Mouse (Mus musculus): ENCODE data around the gene Snai1. TPM values are rescaled to one million over a fixed set of nuclear protein-coding genes. Genes with fewer than 3 reads are reported as not detected.

The Snai1 gene
- polyA plus RNA-seq, 1 experiment from 2014 or later: 16.0 TPM

DNA sequence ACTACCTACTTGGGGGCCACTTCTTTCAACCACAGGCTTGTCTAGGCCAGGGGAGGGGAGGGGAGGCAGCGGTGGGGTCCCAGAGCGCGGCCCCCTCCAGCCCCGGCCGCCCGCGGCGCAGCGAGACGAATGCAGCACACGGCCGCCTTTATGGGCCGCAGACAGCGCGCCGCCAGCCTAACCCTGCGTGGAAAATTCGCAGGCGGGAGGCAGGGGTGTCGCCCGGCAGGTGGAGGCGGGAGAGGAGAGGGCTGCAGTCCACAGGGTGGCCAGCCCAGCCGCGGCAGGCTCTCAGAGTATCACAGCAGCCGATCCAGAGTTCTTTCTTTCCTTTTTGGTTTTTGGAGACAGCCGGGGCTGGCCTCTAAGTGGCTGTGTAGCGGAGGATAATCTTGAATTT lies 21.4 kb downstream of the Snai1 start:
- no peak overlapping the region for H3K4me3 ChIP-seq (replicated peaks)
- peaks cover 25% of the 10 kb centered on the region for H3K4me1 ChIP-seq
- no peaks in the 10 kb centered on the region for H3K9me3 ChIP-seq
- H3K4me2 ChIP-seq: peak overlapping the region; percentile 44
- 21% methylated on average over 27 of the region's 27 CpGs for WGBS
- 0 out of 2 replicates have a peak overlapping the region, but pooled peaks have one; percentile 11 for H3K9ac ChIP-seq
- no peaks in the 10 kb centered on the region for H3K27me3 ChIP-seq (replicated peaks)
- H3K27ac ChIP-seq: no peak overlapping the region
- ATAC-seq (ENCODE audit: insufficient read depth, low FRiP score, low read depth): no peak
- no peaks in the 10 kb centered on the region for H3K36me3 ChIP-seq

DNA sequence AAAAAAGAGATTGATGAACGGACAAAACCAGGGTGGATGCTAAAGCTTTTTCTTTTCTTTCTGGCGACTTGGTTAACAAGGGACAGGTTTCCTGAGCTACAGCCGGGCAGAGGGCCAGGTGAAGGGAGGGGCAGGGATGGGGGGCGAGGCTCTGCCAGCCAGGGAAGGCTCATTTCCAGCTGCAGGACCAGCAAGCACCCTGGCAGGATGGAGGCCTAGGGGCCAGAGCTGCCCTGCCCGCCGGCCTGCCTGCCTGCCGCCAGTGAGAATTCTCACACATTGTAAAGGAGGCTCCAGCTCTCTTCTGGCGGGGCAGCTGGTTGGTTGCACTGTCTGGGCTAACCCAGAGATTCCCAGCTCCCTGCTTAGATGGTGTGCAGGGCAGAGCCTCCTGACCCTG lies 24.1 kb downstream of the Snai1 start:
- Histone ChIP-seq H3K36me3 (no peaks in the 10 kb centered on the region), H3K27me3 (replicated peaks) (no peaks in the 10 kb centered on the region), H3K4me2 (no peak overlapping the region), H3K27ac (0 out of 2 replicates have a peak overlapping the region, but pooled peaks have one; percentile 37), H3K4me1 (peaks cover 35% of the 10 kb centered on the region), H3K4me3 (replicated peaks) (no peak overlapping the region), H3K9ac (no peak overlapping the region), H3K9me3 (no peaks in the 10 kb centered on the region)
- no peak for ATAC-seq (ENCODE audit: insufficient read depth, low FRiP score, low read depth)
- 42% methylated on average over 8 of the region's 8 CpGs for WGBS

DNA sequence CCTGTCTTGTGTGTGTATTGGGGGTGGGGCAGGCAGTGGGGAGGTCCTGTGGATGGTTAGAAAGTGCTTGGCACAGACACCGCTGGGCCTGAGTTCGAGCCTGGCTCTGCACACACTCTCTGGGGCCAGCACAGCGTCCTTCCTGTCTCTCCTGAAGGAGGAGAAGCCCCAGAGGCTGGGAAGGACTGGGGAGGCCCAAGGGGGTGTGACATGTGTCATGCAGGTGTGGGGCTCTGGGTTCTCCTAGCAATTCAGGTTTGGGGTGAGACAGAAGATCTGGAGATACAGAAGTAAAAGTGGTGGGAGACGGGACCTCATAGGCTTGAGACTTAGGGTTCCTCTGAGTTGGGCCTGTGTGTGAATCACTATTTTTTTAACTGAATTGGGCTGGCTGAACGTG lies 25.0 kb downstream of the Snai1 start:
- Histone ChIP-seq H3K27me3 (replicated peaks) (no peaks in the 10 kb centered on the region), H3K9me3 (no peaks in the 10 kb centered on the region), H3K4me1 (peaks cover 35% of the 10 kb centered on the region), H3K4me3 (replicated peaks) (no peak overlapping the region), H3K36me3 (no peaks in the 10 kb centered on the region), H3K4me2 (no peak overlapping the region), H3K27ac (no peak overlapping the region), H3K9ac (no peak overlapping the region)
- WGBS: 72% methylated on average over 5 of the region's 5 CpGs
- no peak for ATAC-seq (ENCODE audit: insufficient read depth, low FRiP score, low read depth)

DNA sequence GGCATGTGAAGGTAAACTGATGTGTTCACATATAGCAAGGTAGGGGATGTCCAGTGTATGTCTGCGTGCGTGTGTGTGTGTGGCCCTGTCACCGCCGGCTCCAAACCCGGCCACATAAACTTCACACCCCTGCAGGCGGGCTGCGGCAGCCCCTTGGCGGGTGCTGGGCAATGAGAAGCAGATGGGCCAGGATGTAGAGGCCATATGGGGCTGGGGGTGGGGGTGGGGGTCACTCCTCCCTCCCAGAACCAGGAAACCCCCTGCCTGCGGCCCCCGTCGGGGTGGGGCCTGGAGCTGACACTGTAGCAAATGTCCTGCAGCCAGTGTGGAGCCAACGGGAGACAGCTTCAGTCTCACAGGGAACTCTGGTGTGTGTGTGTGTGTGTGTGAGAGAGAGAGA lies 25.7 kb downstream of the Snai1 start:
- Histone ChIP-seq H3K9ac (no peak overlapping the region), H3K27me3 (replicated peaks) (no peaks in the 10 kb centered on the region), H3K4me2 (no peak overlapping the region), H3K9me3 (no peaks in the 10 kb centered on the region), H3K27ac (peak overlapping the region; percentile 31; the same call in 1 of the 2 replicates), H3K4me1 (peaks cover 35% of the 10 kb centered on the region), H3K36me3 (no peaks in the 10 kb centered on the region), H3K4me3 (replicated peaks) (no peak overlapping the region)
- ATAC-seq (ENCODE audit: insufficient read depth, low FRiP score, low read depth): no peak
- 37% methylated on average over 12 of the region's 12 CpGs for WGBS

DNA sequence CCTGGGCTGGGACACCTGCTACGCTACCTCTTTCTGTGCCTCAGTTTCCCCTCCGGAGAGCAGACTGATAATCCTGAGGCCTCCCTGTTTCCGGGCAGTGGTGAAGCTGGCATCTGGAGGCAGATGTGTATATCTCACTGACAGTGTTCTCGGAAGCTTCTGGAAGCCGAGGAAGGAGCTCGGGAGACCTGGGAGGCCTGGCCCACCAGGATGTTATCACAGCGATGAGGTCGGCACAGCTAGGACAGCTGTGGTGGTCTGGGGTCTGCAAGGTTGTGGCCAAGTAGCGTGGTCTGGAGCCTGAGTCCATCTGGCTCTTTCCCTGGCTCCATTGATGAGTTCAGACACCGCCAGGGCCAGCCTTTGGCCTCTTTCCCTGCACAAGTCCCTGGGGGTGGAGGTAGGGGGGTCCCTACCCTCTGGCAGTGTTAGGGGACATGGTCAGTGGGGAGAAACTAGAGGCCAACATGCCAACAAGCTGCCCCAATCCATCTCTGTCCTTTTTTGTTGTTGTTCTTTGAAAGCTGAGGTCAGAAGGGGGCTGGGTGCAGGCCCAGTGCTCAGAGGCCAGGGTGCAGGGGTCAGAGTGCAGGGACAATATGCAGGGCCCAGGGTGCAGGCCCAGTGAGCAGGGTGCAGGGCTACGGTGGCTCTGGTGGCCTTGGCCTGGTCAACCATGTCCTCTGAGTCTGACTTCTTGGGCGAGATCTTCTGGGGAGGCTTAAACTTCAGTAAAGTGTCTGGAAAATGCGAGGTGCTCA lies 26.7 kb downstream of the Snai1 start:
- Histone ChIP-seq H3K4me2 (no peak overlapping the region), H3K36me3 (no peaks in the 10 kb centered on the region), H3K27me3 (replicated peaks) (no peaks in the 10 kb centered on the region), H3K4me3 (replicated peaks) (no peak overlapping the region), H3K9me3 (no peaks in the 10 kb centered on the region), H3K9ac (no peak overlapping the region), H3K4me1 (peaks cover 29% of the 10 kb centered on the region), H3K27ac (no peak overlapping the region)
- WGBS: 74% methylated on average over 13 of the region's 13 CpGs
- no peak for ATAC-seq (ENCODE audit: insufficient read depth, low FRiP score, low read depth)

DNA sequence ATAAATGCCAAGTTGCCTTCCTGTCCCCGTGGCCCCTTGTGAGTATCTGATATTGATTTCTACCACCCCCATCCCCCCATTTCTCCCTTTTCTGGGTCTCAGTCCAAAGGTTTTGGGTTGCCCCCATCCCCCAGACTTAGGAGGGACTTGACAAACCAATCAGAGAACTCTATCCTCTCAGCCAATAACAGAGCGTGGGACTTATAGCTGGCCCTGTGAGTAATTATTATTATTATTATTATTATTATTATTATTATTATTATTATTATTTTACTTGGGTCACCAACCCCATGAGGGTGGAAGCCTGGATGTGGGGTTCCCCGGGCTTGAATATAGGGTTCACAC lies 27.3 kb downstream of the Snai1 start:
- H3K9me3 ChIP-seq: no peaks in the 10 kb centered on the region
- H3K27me3 ChIP-seq (replicated peaks): no peaks in the 10 kb centered on the region
- peak overlapping the region; percentile 41 for H3K4me2 ChIP-seq
- no peak overlapping the region for H3K4me3 ChIP-seq (replicated peaks)
- ATAC-seq (ENCODE audit: insufficient read depth, low FRiP score, low read depth): no peak
- H3K9ac ChIP-seq: no peak overlapping the region
- H3K36me3 ChIP-seq: no peaks in the 10 kb centered on the region
- WGBS: 58% methylated on average over 3 of the region's 3 CpGs
- peaks cover 30% of the 10 kb centered on the region for H3K4me1 ChIP-seq
- H3K27ac ChIP-seq: peak overlapping the region; percentile 87

DNA sequence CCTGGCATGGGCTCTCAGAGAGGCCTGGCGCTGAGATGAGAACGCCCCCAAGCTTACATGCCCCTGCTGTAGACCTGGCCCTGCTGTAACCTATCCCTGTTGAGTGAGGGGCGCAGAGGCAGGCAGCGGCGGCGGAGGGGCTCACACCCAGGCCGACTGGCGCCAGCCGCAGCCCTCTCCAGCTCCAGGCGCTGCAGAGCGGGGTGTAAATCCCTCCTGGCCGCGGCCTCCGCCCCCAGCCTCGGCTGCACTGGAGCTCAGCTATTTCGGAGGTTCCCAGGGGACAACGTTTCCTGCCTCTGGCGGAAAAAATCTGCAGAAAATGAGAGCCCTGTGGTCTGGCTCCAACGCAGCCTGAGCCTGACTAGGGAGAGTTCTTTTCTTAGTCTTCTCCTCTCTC lies 27.7 kb downstream of the Snai1 start:
- H3K9ac ChIP-seq: no peak overlapping the region

DNA sequence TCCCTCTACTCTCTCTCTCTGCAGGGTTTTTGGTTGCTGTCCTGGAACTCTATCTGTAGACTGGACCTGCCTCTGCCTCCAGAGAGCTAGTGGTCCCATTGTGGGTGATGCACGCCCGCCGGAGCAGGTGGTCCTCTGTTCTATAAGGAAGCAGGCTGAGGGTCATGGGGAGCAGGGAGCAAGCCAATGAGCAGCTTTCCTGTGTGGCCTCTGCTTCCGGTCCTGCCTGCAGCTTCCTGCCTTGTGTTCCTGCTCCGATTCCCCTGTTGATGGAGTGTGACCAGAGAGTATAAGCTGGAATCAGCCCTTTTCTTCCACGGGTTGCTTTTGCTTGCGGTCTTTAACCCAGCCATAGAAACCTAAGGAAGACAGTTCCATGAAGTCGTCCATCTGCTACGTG lies 30.1 kb downstream of the Snai1 start:
- WGBS: 83% methylated on average over 9 of the region's 9 CpGs
- Histone ChIP-seq H3K27ac (no peak overlapping the region), H3K4me1 (peaks cover 23% of the 10 kb centered on the region)

More for the DNA sequence above, 27.7 kb downstream of the Snai1 start:
- WGBS: 16% methylated on average over 19 of the region's 19 CpGs
- Histone ChIP-seq H3K27ac (peak overlapping the region; percentile 87), H3K4me1 (peaks cover 30% of the 10 kb centered on the region), H3K27me3 (replicated peaks) (no peaks in the 10 kb centered on the region), H3K4me3 (replicated peaks) (no peak overlapping the region), H3K9me3 (no peaks in the 10 kb centered on the region), H3K36me3 (no peaks in the 10 kb centered on the region), H3K4me2 (peak overlapping the region; percentile 41)
- ATAC-seq (ENCODE audit: insufficient read depth, low FRiP score, low read depth): 0 out of 2 replicates have a peak, but pooled peaks have one; percentile 19

DNA sequence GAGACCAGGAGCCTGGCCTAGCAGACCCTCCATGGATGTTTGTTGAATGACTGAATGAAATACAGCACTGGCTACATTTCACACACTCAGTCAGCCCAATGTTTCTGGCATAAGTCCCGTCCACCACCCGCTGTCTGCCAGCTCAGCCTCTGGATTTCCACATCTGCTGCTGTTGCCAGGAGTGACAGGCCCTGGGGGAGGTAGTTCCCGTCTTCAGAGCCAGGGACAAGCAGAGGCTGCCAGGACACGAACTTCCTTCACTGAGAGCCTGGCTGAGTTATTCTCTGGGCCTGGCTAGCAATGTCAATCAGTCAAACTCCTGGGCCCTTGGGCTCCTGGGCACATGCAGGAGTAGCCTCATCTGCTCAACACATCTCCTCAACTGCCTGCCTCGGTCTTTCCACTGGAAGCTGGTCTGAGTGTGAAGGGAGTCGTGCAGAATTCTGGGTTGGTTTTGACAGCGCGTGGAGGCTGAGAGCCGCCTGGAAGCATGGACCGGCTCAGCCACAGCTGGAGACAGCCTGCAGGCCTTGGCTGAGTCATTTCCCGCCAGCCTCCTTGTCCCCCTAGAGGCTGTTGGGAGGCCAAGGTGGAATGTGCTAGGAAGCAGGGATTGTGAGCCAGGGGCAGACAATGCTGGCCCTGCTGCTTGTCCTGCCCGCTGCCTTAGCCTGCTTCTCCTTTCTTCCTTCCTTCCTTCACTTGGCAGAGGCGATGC lies 32.1 kb downstream of the Snai1 start:
- Histone ChIP-seq H3K27me3 (replicated peaks) (no peaks in the 10 kb centered on the region), H3K9ac (no peak overlapping the region), H3K9me3 (no peaks in the 10 kb centered on the region), H3K4me2 (no peak overlapping the region), H3K4me1 (peaks cover 8% of the 10 kb centered on the region), H3K27ac (peak overlapping the region; percentile 58), H3K36me3 (no peaks in the 10 kb centered on the region), H3K4me3 (replicated peaks) (no peak overlapping the region)
- no peak; the same call in 1 of the 2 replicates for ATAC-seq (ENCODE audit: insufficient read depth, low FRiP score, low read depth)
- 50% methylated on average over 13 of the region's 13 CpGs for WGBS

More for the DNA sequence above, 30.1 kb downstream of the Snai1 start:
- no peak for ATAC-seq (ENCODE audit: insufficient read depth, low FRiP score, low read depth)
- Histone ChIP-seq H3K36me3 (no peaks in the 10 kb centered on the region), H3K9me3 (no peaks in the 10 kb centered on the region), H3K9ac (no peak overlapping the region), H3K4me3 (replicated peaks) (no peak overlapping the region), H3K27me3 (replicated peaks) (no peaks in the 10 kb centered on the region), H3K4me2 (no peak overlapping the region)

DNA sequence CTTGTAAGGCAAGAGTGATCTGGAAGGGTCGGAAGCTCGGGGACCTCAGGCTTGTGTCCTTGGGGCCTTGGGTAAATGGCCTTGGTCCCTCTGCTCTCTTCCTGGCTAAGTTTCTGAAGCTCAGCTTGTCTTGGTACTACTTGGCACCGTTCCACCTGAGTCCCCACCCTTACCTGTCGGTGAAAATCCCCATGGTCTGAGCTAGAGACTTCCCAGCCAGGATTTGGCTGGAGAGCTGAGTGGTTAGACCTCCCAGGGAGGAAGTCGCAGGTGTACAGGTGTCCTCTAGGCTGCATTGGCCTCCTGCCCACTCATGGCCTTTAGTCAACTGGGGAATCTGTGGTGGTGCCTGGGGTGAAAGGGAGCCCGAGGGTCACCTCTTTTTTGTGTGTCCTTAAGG lies 32.8 kb downstream of the Snai1 start:
- no peak overlapping the region for H3K9ac ChIP-seq
- H3K9me3 ChIP-seq: no peaks in the 10 kb centered on the region
- ATAC-seq (ENCODE audit: insufficient read depth, low FRiP score, low read depth): no peak
- WGBS: 80% methylated on average over 6 of the region's 6 CpGs
- H3K27ac ChIP-seq: 0 out of 2 replicates have a peak overlapping the region, but pooled peaks have one; percentile 58
- no peaks in the 10 kb centered on the region for H3K27me3 ChIP-seq (replicated peaks)
- H3K4me3 ChIP-seq (replicated peaks): no peak overlapping the region
- H3K36me3 ChIP-seq: no peaks in the 10 kb centered on the region
- H3K4me2 ChIP-seq: no peak overlapping the region
- peaks cover 3% of the 10 kb centered on the region; the same call in 1 of the 2 replicates for H3K4me1 ChIP-seq

DNA sequence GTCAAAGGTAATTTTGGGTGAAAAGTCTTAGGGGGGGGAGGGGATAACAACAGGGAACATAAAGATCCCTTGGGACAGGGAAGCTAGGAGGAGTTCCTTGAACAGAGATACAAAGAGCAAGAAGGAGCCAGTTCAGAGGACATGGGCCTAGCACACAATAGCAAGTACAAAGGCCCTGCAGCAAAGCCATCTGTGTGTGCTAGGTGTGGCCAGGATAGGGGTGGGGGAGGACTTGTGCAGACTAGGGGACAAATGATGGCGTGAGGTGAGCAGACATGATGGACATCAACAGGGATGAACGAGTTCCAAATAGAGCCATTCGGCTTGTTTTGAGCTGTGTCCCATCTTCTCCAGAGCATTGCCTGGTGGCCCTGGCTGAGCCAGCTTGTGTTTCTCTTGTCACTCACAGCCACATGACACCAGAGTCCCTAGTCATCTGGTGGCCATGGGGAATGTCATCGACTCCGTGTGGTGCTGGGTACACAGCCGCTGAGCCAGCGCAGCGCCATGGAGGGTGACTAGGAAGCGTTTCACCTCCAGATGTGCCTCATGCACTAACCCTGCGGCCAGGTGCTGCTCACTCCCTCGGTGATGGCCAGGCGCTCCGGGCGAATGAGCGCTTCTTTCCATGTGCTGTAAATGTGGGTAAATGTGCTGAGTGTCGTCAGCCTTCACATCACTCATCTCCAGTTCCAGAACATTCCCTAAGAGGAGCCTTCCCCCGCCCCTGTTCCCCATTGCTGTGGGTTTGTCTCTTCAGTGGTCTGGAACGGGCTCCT lies 33.6 kb downstream of the Snai1 start:
- WGBS: 83% methylated on average over 18 of the region's 18 CpGs

More for the DNA sequence above, 33.6 kb downstream of the Snai1 start:
- no peak overlapping the region for H3K4me3 ChIP-seq (replicated peaks)
- H3K9ac ChIP-seq: no peak overlapping the region
- no peak overlapping the region for H3K27ac ChIP-seq
- no peak for ATAC-seq (ENCODE audit: insufficient read depth, low FRiP score, low read depth)
- H3K27me3 ChIP-seq (replicated peaks): no peaks in the 10 kb centered on the region
- H3K4me2 ChIP-seq: no peak overlapping the region
- H3K9me3 ChIP-seq: no peaks in the 10 kb centered on the region
- peaks cover 3% of the 10 kb centered on the region; the same call in 1 of the 2 replicates for H3K4me1 ChIP-seq
- H3K36me3 ChIP-seq: no peaks in the 10 kb centered on the region
